Mouse (Mus musculus): ENCODE data around the gene Lman1l.

Gene Lman1l

GRCm38 (mm10) chr9:57620674-57621073 lies at the start of gene Lman1l:
Gene Lman1l (minus strand): TSS chr9:57620774.
- DNase-seq, result no peak

- DNase-seq, result no peak
These were observed 49.0 kb upstream of the Lman1l start for GRCm38 (mm10) chr9:57669566-57669965.

GRCm38 (mm10) chr9:57668277-57668676 lies 47.7 kb upstream of the Lman1l start:
- no peak for DNase-seq

- DNase-seq, result no peak
These were observed 47.2 kb upstream of the Lman1l start for GRCm38 (mm10) chr9:57667817-57668216.

GRCm38 (mm10) chr9:57667136-57667535 lies 46.6 kb upstream of the Lman1l start:
- no peak for DNase-seq

GRCm38 (mm10) chr9:57666536-57666935 lies 46.0 kb upstream of the Lman1l start:
- no peak for DNase-seq

- DNase-seq, result no peak
These were observed 44.0 kb upstream of the Lman1l start for GRCm38 (mm10) chr9:57664616-57665015.

- DNase-seq, result no peak
These were observed 41.0 kb upstream of the Lman1l start for GRCm38 (mm10) chr9:57661552-57661951.

GRCm38 (mm10) chr9:57660501-57660900 lies 39.9 kb upstream of the Lman1l start:
- DNase-seq, result no peak

- DNase-seq, result peak; percentile 76 to 81
These were observed 39.2 kb upstream of the Lman1l start for GRCm38 (mm10) chr9:57659774-57660173.

- peak in 1 of 2 experiments; percentile 24 for DNase-seq
These were observed 38.4 kb upstream of the Lman1l start for GRCm38 (mm10) chr9:57658970-57659369.

- DNase-seq, result no peak
These were observed 37.3 kb upstream of the Lman1l start for GRCm38 (mm10) chr9:57657843-57658242.

- DNase-seq, result no peak
These were observed 36.2 kb upstream of the Lman1l start for GRCm38 (mm10) chr9:57656631-57657350.

GRCm38 (mm10) chr9:57655749-57656148 lies 35.2 kb upstream of the Lman1l start:
- peak; percentile 97 to 98 for DNase-seq

GRCm38 (mm10) chr9:57654966-57655365 lies 34.4 kb upstream of the Lman1l start:
- no peak for DNase-seq

GRCm38 (mm10) chr9:57653283-57653682 lies 32.7 kb upstream of the Lman1l start, which contains the start of gene Csk:
Gene Csk (minus strand): TSS chr9:57653631.
- DNase-seq, result peak in 1 of 2 experiments; percentile 22

- no peak for DNase-seq
These were observed 32.3 kb upstream of the Lman1l start for GRCm38 (mm10) chr9:57652855-57653254.

GRCm38 (mm10) chr9:57652351-57652750 lies 31.8 kb upstream of the Lman1l start:
- peak in 1 of 2 experiments; percentile 38 for DNase-seq

GRCm38 (mm10) chr9:57650786-57651311 lies 30.3 kb upstream of the Lman1l start:
- DNase-seq, result peak; percentile 73 to 79

GRCm38 (mm10) chr9:57650130-57650785 lies 29.7 kb upstream of the Lman1l start:
- DNase-seq, result no peak

- DNase-seq, result no peak
These were observed 26.9 kb upstream of the Lman1l start for GRCm38 (mm10) chr9:57647286-57648108.

- peak; percentile 53 to 56 for DNase-seq
These were observed 26.1 kb upstream of the Lman1l start for GRCm38 (mm10) chr9:57646551-57647103.

Measured in B cell, adult 2 months (primary cell).